Comparison of ENCODE assay signal across 10 mouse cellular contexts in the genomic region with DNA sequence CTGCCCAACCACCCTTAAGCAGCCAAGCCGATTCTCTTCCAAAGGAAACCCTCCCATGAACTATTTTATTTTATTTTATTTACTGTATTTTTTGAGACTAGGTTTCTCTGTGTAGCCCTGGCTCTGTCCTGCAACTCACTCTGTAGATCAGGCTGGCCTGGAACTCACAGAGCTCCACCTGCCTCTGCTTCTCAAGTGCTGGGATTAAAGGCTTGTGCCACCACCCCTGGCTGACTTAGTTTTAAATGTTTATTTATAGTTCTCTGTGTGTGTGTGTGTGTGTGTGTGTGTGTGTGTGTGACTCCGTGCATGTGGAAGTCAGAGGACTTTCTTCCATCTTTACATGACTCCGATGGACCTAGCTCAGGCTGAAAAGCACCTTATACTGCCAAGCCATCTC.
"Had no signal": no experiment of that assay in that cellular context is flagged by ENCODE, and none has a peak within 500 bp of the region (broad histone marks: within the 10 kb centered on the region; RNA-seq: fewer than 3 reads in every experiment).

No protein-coding gene starts in this region.

- H3K36me3 ChIP-seq: lung, embryonic 15.5 days; midbrain, embryonic 13.5 days; midbrain, embryonic 15.5 days; neural tube, embryonic 13.5 days; neural tube, embryonic 15.5 days; stomach, embryonic 15.5 days had no signal

- H3K9ac ChIP-seq: liver, postnatal 0 days; lung, embryonic 15.5 days; midbrain, embryonic 13.5 days; midbrain, embryonic 15.5 days; neural tube, embryonic 13.5 days; neural tube, embryonic 15.5 days; stomach, embryonic 15.5 days had no signal

- H3K4me3 ChIP-seq: lung, embryonic 15.5 days; megakaryocyte, embryonic 14.5 days; midbrain, embryonic 13.5 days; midbrain, embryonic 15.5 days; neural tube, embryonic 13.5 days; neural tube, embryonic 15.5 days; stomach, embryonic 15.5 days had no signal

- H3K27ac ChIP-seq: lung, embryonic 15.5 days; macrophage; midbrain, embryonic 13.5 days; midbrain, embryonic 15.5 days; neural tube, embryonic 13.5 days; neural tube, embryonic 15.5 days; stomach, postnatal 0 days had no signal

- H3K27me3 ChIP-seq: lung, embryonic 15.5 days; midbrain, embryonic 13.5 days; midbrain, embryonic 15.5 days; neural tube, embryonic 13.5 days; neural tube, embryonic 15.5 days; stomach, embryonic 15.5 days had no signal
